Mouse (Mus musculus) E14TG2a.4 (cell line): ENCODE data around the gene Oit3.
A peak's percentile ranks its signal among the peaks of the same experiment; 100 is the strongest.
"Not testable (repeated sequence)": the region's sequence is repeated elsewhere in the genome, so short reads cannot be mapped to it uniquely, and the experiment has no call there.

Experiments
- H3K27me3 ChIP-seq: 2 replicates; pipeline ENCODE4 v1.6.1; 2014; ENCODE audit warnings: low read length, control low read depth; ENCODE audit not compliant: insufficient read depth
- H3K36me3 ChIP-seq: 2 replicates; pipeline ENCODE4 v1.6.1; 2014; ENCODE audit warnings: low read length, control low read depth; ENCODE audit not compliant: insufficient read depth
- H3K4me1 ChIP-seq: replicated peaks from 2 replicates; pipeline ENCODE4 v1.6.1; 2014; ENCODE audit warnings: low read depth, low read length, control low read depth
- H3K4me3 ChIP-seq: replicated peaks from 2 replicates; pipeline ENCODE4 v1.5.1; 2014; ENCODE audit warnings: mild to moderate bottlenecking, low read length
- H3K9me3 ChIP-seq: 2 replicates; pipeline ENCODE4 v1.6.1; 2014; ENCODE audit warnings: low read length, control low read depth
- CTCF ChIP-seq: conservative IDR thresholded peaks from 2 replicates; pipeline ENCODE4 v1.5.1; 2014; ENCODE audit warnings: low read length
- NANOG ChIP-seq: IDR thresholded peaks from 2 replicates; pipeline ENCODE4 v1.6.1; 2014; ENCODE audit warnings: borderline replicate concordance, low read length, mixed read lengths
- POU5F1 ChIP-seq: IDR thresholded peaks from 2 replicates; pipeline ENCODE4 v1.6.1; 2014; ENCODE audit warnings: low read length, borderline replicate concordance

Oit3 gene

GRCm38 (mm10) chr10:59424453-59424852, 17.1 kb downstream of the Oit3 start:
- Histone ChIP-seq H3K4me1 (no peaks in the 10 kb centered on the region), H3K36me3 (no peaks in the 10 kb centered on the region), H3K4me3 (no peak overlapping the region), H3K9me3 (no peaks in the 10 kb centered on the region), H3K27me3 (peaks cover 3% of the 10 kb centered on the region; the same call in 1 of the 2 replicates)
- no peak for TF ChIP-seq POU5F1
- no peak for TF ChIP-seq CTCF
- no peak for TF ChIP-seq NANOG

- Histone ChIP-seq H3K4me3 (no peak overlapping the region), H3K9me3 (no peaks in the 10 kb centered on the region), H3K36me3 (no peaks in the 10 kb centered on the region), H3K27me3 (peaks cover 3% of the 10 kb centered on the region; the same call in 1 of the 2 replicates), H3K4me1 (peaks cover 5% of the 10 kb centered on the region; the same call in 1 of the 2 replicates)
- TF ChIP-seq CTCF (no peak), POU5F1 (no peak), NANOG (no peak)
Measured at GRCm38 (mm10) chr10:59419516-59419915, 22.1 kb downstream of the Oit3 start.

- no peak for TF ChIP-seq POU5F1
- no peak for TF ChIP-seq NANOG
- no peak for TF ChIP-seq CTCF
- Histone ChIP-seq H3K36me3 (no peaks in the 10 kb centered on the region), H3K27me3 (peaks cover 3% of the 10 kb centered on the region; the same call in 1 of the 2 replicates), H3K4me3 (no peak overlapping the region), H3K4me1 (peaks cover 5% of the 10 kb centered on the region; the same call in 1 of the 2 replicates), H3K9me3 (no peaks in the 10 kb centered on the region)
Measured at GRCm38 (mm10) chr10:59416623-59417022, 25.0 kb downstream of the Oit3 start.

GRCm38 (mm10) chr10:59413711-59414110, 27.9 kb downstream of the Oit3 start:
- H3K36me3 ChIP-seq = no peaks in the 10 kb centered on the region
- peaks cover 14% of the 10 kb centered on the region for H3K4me1 ChIP-seq
- no peak overlapping the region for H3K4me3 ChIP-seq
- no peaks in the 10 kb centered on the region for H3K9me3 ChIP-seq
- TF ChIP-seq CTCF = peak; percentile 80
- TF ChIP-seq POU5F1 = no peak
- H3K27me3 ChIP-seq = peaks cover 3% of the 10 kb centered on the region; the same call in 1 of the 2 replicates

GRCm38 (mm10) chr10:59410264-59410663, 31.3 kb downstream of the Oit3 start:
- TF ChIP-seq NANOG = no peak
- Histone ChIP-seq H3K36me3 (no peaks in the 10 kb centered on the region), H3K9me3 (no peaks in the 10 kb centered on the region), H3K4me1 (peaks cover 9% of the 10 kb centered on the region), H3K27me3 (no peaks in the 10 kb centered on the region; the same call in 1 of the 2 replicates), H3K4me3 (peak overlapping the region; percentile 39; the same call in 1 of the 2 replicates)

- H3K4me3 ChIP-seq = no peak overlapping the region
- H3K36me3 ChIP-seq = no peaks in the 10 kb centered on the region
- peaks cover 21% of the 10 kb centered on the region for H3K4me1 ChIP-seq
- no peaks in the 10 kb centered on the region for H3K9me3 ChIP-seq
- H3K27me3 ChIP-seq = peaks cover 8% of the 10 kb centered on the region
- TF ChIP-seq NANOG = no peak
- no peak for TF ChIP-seq CTCF
- no peak for TF ChIP-seq POU5F1
Measured at GRCm38 (mm10) chr10:59408499-59408898, 33.1 kb downstream of the Oit3 start.

- Histone ChIP-seq H3K4me3 (peak overlapping the region; percentile 32), H3K4me1 (peaks cover 23% of the 10 kb centered on the region), H3K27me3 (peaks cover 14% of the 10 kb centered on the region), H3K36me3 (no peaks in the 10 kb centered on the region), H3K9me3 (no peaks in the 10 kb centered on the region)
- TF ChIP-seq CTCF (no peak), NANOG (no peak), POU5F1 (no peak)
Measured at GRCm38 (mm10) chr10:59403793-59404149, 37.8 kb downstream of the Oit3 start.

GRCm38 (mm10) chr10:59402899-59403792, 38.4 kb downstream of the Oit3 start, which contains the start of gene Pla2g12b:
TSS of gene Pla2g12b (plus strand) at chr10:59403660.
- no peaks in the 10 kb centered on the region for H3K9me3 ChIP-seq
- no peak for TF ChIP-seq NANOG
- no peak for TF ChIP-seq POU5F1
- TF ChIP-seq CTCF = no peak
- peaks cover 23% of the 10 kb centered on the region for H3K4me1 ChIP-seq
- peak within 1 kb of the TSS; percentile 32 for H3K4me3 ChIP-seq
- no peaks in the 10 kb centered on the region for H3K36me3 ChIP-seq
- H3K27me3 ChIP-seq = peaks cover 14% of the 10 kb centered on the region

- not testable (repeated sequence) for H3K4me3 ChIP-seq, H3K27me3 ChIP-seq, H3K4me1 ChIP-seq, H3K36me3 ChIP-seq
- peaks cover 12% of the 10 kb centered on the region for H3K9me3 ChIP-seq
Measured at GRCm38 (mm10) chr10:59395461-59395860, 46.1 kb downstream of the Oit3 start, which contains the start of gene Gm10273. TSS of gene Gm10273 (plus strand) at chr10:59395632.
